Mouse (Mus musculus): ENCODE results near the gene Clec18a. TPM values are rescaled to one million over a fixed set of nuclear protein-coding genes. Genes with fewer than 3 reads are reported as not detected.

The Clec18a gene
- polyA plus RNA-seq, 1 experiment = 0.88 TPM

GRCm38 (mm10) chr8:111056158-111056663, 36.0 kb downstream of the Clec18a start, which contains the start of gene Exosc6:
Gene Exosc6, plus strand, starts transcription at chr8:111056339.
- no peaks in the 10 kb centered on the region; the same call in 1 of the 2 replicates for H3K36me3 ChIP-seq (ENCODE audit: control insufficient read depth, insufficient read depth, low read length)
- H3K4me3 ChIP-seq (ENCODE audit: insufficient read depth, low read depth, low read length) = peak within 1 kb of the TSS; percentile 99
- TF ChIP-seq CTCF (conservative IDR thresholded peaks at IDR 0.05; ENCODE audit: insufficient read depth, insufficient read length, low read depth, low read length) (peak; percentile 91), POLR2A (IDR thresholded peaks at IDR 0.05; ENCODE audit: low read depth, low read length) (no peak)
- H3K27me3 ChIP-seq (replicated peaks; ENCODE audit: control insufficient read depth, insufficient read depth, low read length) = no peaks in the 10 kb centered on the region
- under 1% methylated on average over 68 of the region's 68 CpGs for WGBS
- H3K4me1 ChIP-seq (ENCODE audit: control insufficient read depth, insufficient read depth, low read length) = peaks cover 4% of the 10 kb centered on the region; the same call in 1 of the 2 replicates
- H3K27ac ChIP-seq (ENCODE audit: insufficient read depth, low read depth, low read length) = peak within 1 kb of the TSS; percentile 72
- peak; percentile 95 for DNase-seq

DNA sequence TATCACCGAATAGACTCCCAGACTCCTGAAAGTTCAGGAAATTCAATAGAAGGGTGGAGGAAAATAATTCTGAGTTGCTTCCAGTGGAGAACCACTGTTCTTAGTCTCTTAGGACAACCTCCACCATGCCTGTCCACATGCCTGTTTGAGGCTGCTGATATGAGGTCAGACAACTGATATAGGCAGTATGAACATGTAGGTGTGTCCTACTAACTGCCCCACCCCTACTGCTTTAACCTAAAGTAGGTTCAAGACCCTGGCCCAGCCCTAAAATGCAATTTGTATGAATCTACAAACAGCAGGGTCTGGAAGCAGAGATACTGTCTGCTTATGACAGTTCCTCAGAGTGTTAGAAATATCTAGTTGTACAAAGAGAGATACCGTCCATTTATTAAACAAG, 36.6 kb downstream of the Clec18a start:
- 68% methylated on average over 2 of the region's 2 CpGs for WGBS
- no peak overlapping the region for H3K4me3 ChIP-seq (ENCODE audit: insufficient read depth, low read depth, low read length)
- peaks cover 4% of the 10 kb centered on the region; the same call in 1 of the 2 replicates for H3K4me1 ChIP-seq (ENCODE audit: control insufficient read depth, insufficient read depth, low read length)
- TF ChIP-seq POLR2A (IDR thresholded peaks at IDR 0.05; ENCODE audit: low read depth, low read length) (no peak), CTCF (conservative IDR thresholded peaks at IDR 0.05; ENCODE audit: insufficient read depth, insufficient read length, low read depth, low read length) (no peak)
- DNase-seq = no peak
- H3K36me3 ChIP-seq (ENCODE audit: control insufficient read depth, insufficient read depth, low read length) = no peaks in the 10 kb centered on the region; the same call in 1 of the 2 replicates
- no peak overlapping the region for H3K27ac ChIP-seq (ENCODE audit: insufficient read depth, low read depth, low read length)
- no peaks in the 10 kb centered on the region for H3K27me3 ChIP-seq (replicated peaks; ENCODE audit: control insufficient read depth, insufficient read depth, low read length)

DNA sequence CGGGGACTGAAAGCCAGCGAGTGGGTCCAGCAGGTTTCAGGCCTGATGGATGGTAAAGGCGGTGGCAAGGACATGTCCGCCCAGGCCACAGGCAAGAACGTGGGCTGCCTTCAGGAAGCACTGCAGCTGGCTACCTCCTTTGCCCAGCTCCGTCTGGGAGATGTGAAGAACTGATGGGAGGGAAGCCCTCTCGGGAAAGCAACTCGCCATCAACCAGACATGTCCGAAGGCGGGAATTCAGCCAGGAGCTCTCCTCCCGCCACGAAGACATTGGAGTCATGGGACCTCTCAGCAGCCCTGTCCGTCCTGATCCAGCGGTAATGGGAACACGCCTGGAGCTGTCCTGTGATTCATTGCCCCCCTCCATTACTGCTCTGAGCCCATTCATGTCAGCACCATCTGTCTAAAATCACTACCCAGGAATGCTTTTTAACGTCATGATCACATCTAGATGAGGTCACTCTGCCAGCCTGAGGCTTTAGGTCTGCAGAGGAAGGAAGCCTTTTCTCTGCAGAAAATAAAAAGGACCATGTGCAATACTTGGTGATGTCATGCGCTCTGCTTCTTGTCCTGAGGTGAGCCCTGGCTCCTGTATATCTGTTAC, 37.1 kb downstream of the Clec18a start:
- Histone ChIP-seq H3K36me3 (ENCODE audit: control insufficient read depth, insufficient read depth, low read length) (peaks cover 2% of the 10 kb centered on the region), H3K4me1 (ENCODE audit: control insufficient read depth, insufficient read depth, low read length) (peaks cover 4% of the 10 kb centered on the region; the same call in 1 of the 2 replicates), H3K27ac (ENCODE audit: insufficient read depth, low read depth, low read length) (no peak overlapping the region), H3K4me3 (ENCODE audit: insufficient read depth, low read depth, low read length) (no peak overlapping the region), H3K27me3 (replicated peaks; ENCODE audit: control insufficient read depth, insufficient read depth, low read length) (no peaks in the 10 kb centered on the region)
- TF ChIP-seq POLR2A (IDR thresholded peaks at IDR 0.05; ENCODE audit: low read depth, low read length) (no peak), CTCF (conservative IDR thresholded peaks at IDR 0.05; ENCODE audit: insufficient read depth, insufficient read length, low read depth, low read length) (no peak)
- DNase-seq = no peak
- 89% methylated on average over 17 of the region's 17 CpGs for WGBS

- 82% methylated on average over 12 of the region's 12 CpGs for WGBS
Observed at GRCm38 (mm10) chr8:111053827-111054518, 38.3 kb downstream of the Clec18a start.

GRCm38 (mm10) chr8:111049106-111049505, 43.1 kb downstream of the Clec18a start:
- 96% methylated on average over 7 of the region's 7 CpGs for WGBS
- Histone ChIP-seq H3K36me3 (ENCODE audit: control insufficient read depth, insufficient read depth, low read length) (peaks cover 4% of the 10 kb centered on the region), H3K4me3 (ENCODE audit: insufficient read depth, low read depth, low read length) (no peak overlapping the region), H3K27me3 (replicated peaks; ENCODE audit: control insufficient read depth, insufficient read depth, low read length) (no peaks in the 10 kb centered on the region), H3K27ac (ENCODE audit: insufficient read depth, low read depth, low read length) (no peak overlapping the region), H3K4me1 (ENCODE audit: control insufficient read depth, insufficient read depth, low read length) (no peaks in the 10 kb centered on the region)
- TF ChIP-seq CTCF (conservative IDR thresholded peaks at IDR 0.05; ENCODE audit: insufficient read depth, insufficient read length, low read depth, low read length) (no peak), POLR2A (IDR thresholded peaks at IDR 0.05; ENCODE audit: low read depth, low read length) (no peak)
- DNase-seq = no peak

More at GRCm38 (mm10) chr8:111053827-111054518, 38.3 kb downstream of the Clec18a start:
- Histone ChIP-seq H3K27me3 (replicated peaks; ENCODE audit: control insufficient read depth, insufficient read depth, low read length) (no peaks in the 10 kb centered on the region), H3K36me3 (ENCODE audit: control insufficient read depth, insufficient read depth, low read length) (peaks cover 3% of the 10 kb centered on the region), H3K4me3 (ENCODE audit: insufficient read depth, low read depth, low read length) (no peak overlapping the region), H3K4me1 (ENCODE audit: control insufficient read depth, insufficient read depth, low read length) (peaks cover 4% of the 10 kb centered on the region; the same call in 1 of the 2 replicates), H3K27ac (ENCODE audit: insufficient read depth, low read depth, low read length) (no peak overlapping the region)
- TF ChIP-seq POLR2A (IDR thresholded peaks at IDR 0.05; ENCODE audit: low read depth, low read length) = no peak
- no peak for TF ChIP-seq CTCF (conservative IDR thresholded peaks at IDR 0.05; ENCODE audit: insufficient read depth, insufficient read length, low read depth, low read length)
- peak; percentile 12 for DNase-seq

DNA sequence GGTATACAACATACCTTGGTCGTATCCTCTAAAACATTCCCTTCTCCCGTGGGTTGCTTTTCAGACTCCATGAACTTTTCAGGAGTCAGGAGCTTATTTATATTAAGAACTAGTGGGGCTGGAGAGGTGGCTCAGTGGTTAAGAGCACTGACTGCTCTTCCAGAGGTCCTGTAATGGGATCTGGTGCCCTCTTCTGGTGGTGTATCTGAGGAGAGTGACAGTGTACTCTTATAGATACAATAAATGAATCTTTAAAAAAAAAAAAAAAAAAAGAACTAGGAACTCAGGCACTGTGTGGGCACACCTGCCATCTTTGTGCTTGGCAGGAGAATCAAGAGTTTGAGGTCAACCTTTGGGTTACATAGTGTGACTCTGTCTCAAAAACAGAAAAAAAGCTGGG, 43.5 kb downstream of the Clec18a start:
- Histone ChIP-seq H3K27ac (ENCODE audit: insufficient read depth, low read depth, low read length) (no peak overlapping the region), H3K4me3 (ENCODE audit: insufficient read depth, low read depth, low read length) (no peak overlapping the region), H3K4me1 (ENCODE audit: control insufficient read depth, insufficient read depth, low read length) (no peaks in the 10 kb centered on the region), H3K27me3 (replicated peaks; ENCODE audit: control insufficient read depth, insufficient read depth, low read length) (no peaks in the 10 kb centered on the region), H3K36me3 (ENCODE audit: control insufficient read depth, insufficient read depth, low read length) (peaks cover 4% of the 10 kb centered on the region)
- TF ChIP-seq CTCF (conservative IDR thresholded peaks at IDR 0.05; ENCODE audit: insufficient read depth, insufficient read length, low read depth, low read length) (no peak), POLR2A (IDR thresholded peaks at IDR 0.05; ENCODE audit: low read depth, low read length) (no peak)
- 88% methylated on average over 2 of the region's 2 CpGs for WGBS
- DNase-seq = peak; percentile 17
